Mouse (Mus musculus) heart, adult 2 months (tissue): Measurements from ENCODE around the gene Gm45062.

Source experiments
- CTCF ChIP-seq: fragments of 200-600 bp; IDR thresholded peaks from 2 replicates; pipeline ENCODE4 v1.8.1; 2022; ENCODE audit warnings: antibody characterized with exemption, mild to moderate bottlenecking, moderate library complexity
- POLR2A ChIP-seq: fragments of 200-500 bp; IDR thresholded peaks from 2 replicates; pipeline ENCODE4 v1.6.1; 2011; ENCODE audit warnings: mild to moderate bottlenecking, low read depth, low read length, control low read depth; ENCODE audit not compliant: insufficient read depth

- TF ChIP-seq POLR2A = no peak
- no peak for TF ChIP-seq CTCF
Measured at GRCm38 (mm10) chr6:8495109-8495826, 236.0 kb downstream of the Gm45062 start.
